Mouse (Mus musculus): Measurements from ENCODE around the gene Gm42791.

DNA sequence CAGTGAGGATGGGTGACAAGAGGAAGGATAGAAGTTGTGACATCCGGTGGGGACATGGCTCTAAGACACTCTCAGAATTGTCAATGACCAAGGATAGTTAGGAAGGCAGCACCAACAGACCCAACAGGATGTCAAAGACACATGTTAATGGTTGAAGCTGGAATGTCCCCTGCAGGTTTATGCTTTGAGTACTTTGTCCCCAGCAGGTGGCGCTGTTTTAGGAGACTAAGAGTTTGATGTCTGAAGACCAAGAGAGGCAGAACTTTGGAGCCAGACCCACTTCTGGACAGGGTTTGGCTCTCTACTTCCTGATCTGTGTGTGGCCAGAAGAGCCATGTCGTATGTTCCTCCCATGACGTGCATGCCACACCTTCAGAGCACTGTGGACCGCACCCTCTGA lies 147.9 kb downstream of the Gm42791 start:
- TF ChIP-seq CTCF (IDR thresholded peaks at IDR 0.05; ENCODE audit: low read depth) (peak; percentile 51), EP300 (IDR thresholded peaks at IDR 0.05; ENCODE audit: low read depth) (no peak)
